Mouse (Mus musculus) neural tube, embryonic 14.5 days (tissue): ENCODE measurements at regions not wholly inside any gene's neighbourhood (a gene's known extent, or its start where the extent isn't known, plus 50 kb on each side); places are given as distances from the start of the nearest gene placed in this dataset.
"Not testable (repeated sequence)": the region's sequence is repeated elsewhere in the genome, so short reads cannot be mapped to it uniquely, and the experiment has no call there.

Experiments
- ATAC-seq: fragments of 200-750 bp; cut with Nextera tagmentation; 2 replicates; pipeline ENCODE4 v1.8.0; 2017; ENCODE audit warnings: low read depth, mild to moderate bottlenecking, moderate TSS enrichment, moderate library complexity
- H3K27ac ChIP-seq: fragments of 300-500 bp; sonication (generic); 2 replicates; pipeline ENCODE4 v1.5.1; 2014; ENCODE audit warnings: low read depth, mild to moderate bottlenecking, control low read depth, low read length, moderate library complexity, mixed read lengths
- H3K27me3 ChIP-seq: fragments of 300-500 bp; sonication (generic); 2 replicates; pipeline ENCODE4 v1.6.1; 2014; ENCODE audit warnings: low read length; ENCODE audit not compliant: control insufficient read depth, insufficient read depth
- H3K36me3 ChIP-seq: fragments of 300-500 bp; sonication (generic); 2 replicates; pipeline ENCODE4 v1.6.1; 2014; ENCODE audit warnings: low read length, mixed read lengths; ENCODE audit not compliant: control insufficient read depth, insufficient read depth
- H3K4me1 ChIP-seq: fragments of 300-500 bp; sonication (generic); 2 replicates; pipeline ENCODE4 v1.6.1; 2014; ENCODE audit warnings: low read length; ENCODE audit not compliant: control insufficient read depth, insufficient read depth
- H3K4me2 ChIP-seq: fragments of 300-500 bp; sonication (generic); 2 replicates; pipeline ENCODE4 v1.6.1; 2014; ENCODE audit warnings: mild to moderate bottlenecking, low read depth, low read length, control low read depth
- H3K4me3 ChIP-seq: fragments of 300-500 bp; sonication (generic); 2 replicates; pipeline ENCODE4 v1.5.1; 2014; ENCODE audit warnings: low read depth, low read length, control low read depth, mixed read lengths
- H3K9ac ChIP-seq: fragments of 300-500 bp; sonication (generic); replicated peaks from 2 replicates; pipeline ENCODE4 v1.6.1; 2014; ENCODE audit warnings: low read depth, mild to moderate bottlenecking, control low read depth, low read length, mixed read lengths
- H3K9me3 ChIP-seq: fragments of 300-500 bp; sonication (generic); 2 replicates; pipeline ENCODE4 v1.6.1; 2016; ENCODE audit warnings: low read length; ENCODE audit not compliant: control insufficient read depth
- WGBS: fragments of 180-500 bp; shearing (Covaris S2); extraction: QIAGEN DNeasy Blood & Tissue Kit; methylation state at CpG from one replicate; pipeline ENCODE4 v1.1.7; 2014; 5-methylcytosine and 5-hydroxymethylcytosine counted together

GRCm38 (mm10) chr13:78871976-78872375, 672.4 kb upstream of the Nr2f1 start:
- Histone ChIP-seq H3K36me3 (no peaks in the 10 kb centered on the region), H3K27me3 (no peaks in the 10 kb centered on the region), H3K27ac (no peak overlapping the region), H3K4me1 (0 out of 2 replicates have a peak, but pooled peaks cover 5% of the 10 kb centered on the region), H3K4me2 (no peak overlapping the region), H3K4me3 (no peak overlapping the region), H3K9me3 (no peaks in the 10 kb centered on the region), H3K9ac (no peak overlapping the region)
- ATAC-seq = peak; percentile 53; the same call in 1 of the 2 replicates
- 7% methylated on average over 6 of the region's 6 CpGs for WGBS

GRCm38 (mm10) chr13:78871254-78871653, 671.7 kb upstream of the Nr2f1 start:
- ATAC-seq = no peak
- WGBS = 27% methylated on average over 2 of the region's 2 CpGs

GRCm38 (mm10) chr13:78824357-78824756, 624.8 kb upstream of the Nr2f1 start:
- H3K9ac ChIP-seq, H3K9me3 ChIP-seq, H3K4me3 ChIP-seq, H3K4me1 ChIP-seq, H3K36me3 ChIP-seq, H3K4me2 ChIP-seq, H3K27me3 ChIP-seq, H3K27ac ChIP-seq, ATAC-seq: not testable (repeated sequence)
- 94% methylated on average over 4 of the region's 4 CpGs for WGBS

More at GRCm38 (mm10) chr13:78871254-78871653, 671.7 kb upstream of the Nr2f1 start:
- H3K4me3 ChIP-seq = no peak overlapping the region
- H3K9me3 ChIP-seq = no peaks in the 10 kb centered on the region
- no peaks in the 10 kb centered on the region for H3K27me3 ChIP-seq
- H3K27ac ChIP-seq = no peak overlapping the region
- no peaks in the 10 kb centered on the region for H3K36me3 ChIP-seq
- H3K9ac ChIP-seq = no peak overlapping the region
- H3K4me2 ChIP-seq = no peak overlapping the region
- 0 out of 2 replicates have a peak, but pooled peaks cover 5% of the 10 kb centered on the region for H3K4me1 ChIP-seq

- H3K4me3 ChIP-seq = no peak overlapping the region
These were observed 610.1 kb upstream of the Nr2f1 start for GRCm38 (mm10) chr13:78809656-78810055.

GRCm38 (mm10) chr13:78802838-78803124, 603.2 kb upstream of the Nr2f1 start:
- H3K27me3 ChIP-seq = no peaks in the 10 kb centered on the region

More at GRCm38 (mm10) chr13:78809656-78810055, 610.1 kb upstream of the Nr2f1 start:
- H3K9me3 ChIP-seq = no peaks in the 10 kb centered on the region
- H3K27ac ChIP-seq = no peak overlapping the region
- H3K4me2 ChIP-seq = no peak overlapping the region
- no peaks in the 10 kb centered on the region for H3K27me3 ChIP-seq
- no peaks in the 10 kb centered on the region for H3K36me3 ChIP-seq
- H3K9ac ChIP-seq = no peak overlapping the region
- no peaks in the 10 kb centered on the region for H3K4me1 ChIP-seq
- no peak for ATAC-seq
- 47% methylated on average over 2 of the region's 2 CpGs for WGBS

GRCm38 (mm10) chr13:78802011-78802837, 602.7 kb upstream of the Nr2f1 start:
- 45% methylated on average over 7 of the region's 7 CpGs for WGBS
- H3K36me3 ChIP-seq = no peaks in the 10 kb centered on the region
- H3K4me1 ChIP-seq = no peaks in the 10 kb centered on the region
- no peaks in the 10 kb centered on the region for H3K27me3 ChIP-seq
- no peaks in the 10 kb centered on the region for H3K9me3 ChIP-seq
- H3K4me3 ChIP-seq = no peak overlapping the region
- no peak overlapping the region for H3K9ac ChIP-seq
- H3K27ac ChIP-seq = no peak overlapping the region
- ATAC-seq = no peak
- no peak overlapping the region for H3K4me2 ChIP-seq

More at GRCm38 (mm10) chr13:78802838-78803124, 603.2 kb upstream of the Nr2f1 start:
- Histone ChIP-seq H3K4me3 (no peak overlapping the region), H3K27ac (no peak overlapping the region), H3K4me1 (no peaks in the 10 kb centered on the region), H3K9me3 (no peaks in the 10 kb centered on the region), H3K9ac (no peak overlapping the region), H3K36me3 (no peaks in the 10 kb centered on the region), H3K4me2 (no peak overlapping the region)
- no peak for ATAC-seq

GRCm38 (mm10) chr13:78799641-78800040, 600.1 kb upstream of the Nr2f1 start:
- Histone ChIP-seq H3K36me3 (no peaks in the 10 kb centered on the region), H3K4me1 (no peaks in the 10 kb centered on the region), H3K27ac (no peak overlapping the region), H3K4me3 (no peak overlapping the region), H3K4me2 (no peak overlapping the region), H3K9ac (no peak overlapping the region), H3K27me3 (no peaks in the 10 kb centered on the region), H3K9me3 (no peaks in the 10 kb centered on the region)
- WGBS = 84% methylated on average over 3 of the region's 3 CpGs
- no peak for ATAC-seq

- no peak overlapping the region for H3K9ac ChIP-seq
- no peak for ATAC-seq
- no peaks in the 10 kb centered on the region for H3K27me3 ChIP-seq
- H3K4me3 ChIP-seq = no peak overlapping the region
- H3K9me3 ChIP-seq = no peaks in the 10 kb centered on the region
- no peak overlapping the region for H3K27ac ChIP-seq
- H3K36me3 ChIP-seq = no peaks in the 10 kb centered on the region
- H3K4me1 ChIP-seq = no peaks in the 10 kb centered on the region
- H3K4me2 ChIP-seq = no peak overlapping the region
These were observed 595.7 kb upstream of the Nr2f1 start for GRCm38 (mm10) chr13:78795228-78795627.

- no peak overlapping the region for H3K9ac ChIP-seq
- no peaks in the 10 kb centered on the region for H3K4me1 ChIP-seq
- ATAC-seq = no peak
- H3K4me3 ChIP-seq = no peak overlapping the region
- WGBS = 80% methylated on average over 2 of the region's 2 CpGs
- no peak overlapping the region for H3K4me2 ChIP-seq
- no peaks in the 10 kb centered on the region for H3K9me3 ChIP-seq
- no peaks in the 10 kb centered on the region for H3K27me3 ChIP-seq
- H3K36me3 ChIP-seq = no peaks in the 10 kb centered on the region
- H3K27ac ChIP-seq = no peak overlapping the region
These were observed 584.7 kb upstream of the Nr2f1 start for GRCm38 (mm10) chr13:78784285-78784684.
